Mouse (Mus musculus) ES-Bruce4 (cell line): ENCODE results near the gene Akap5.

Experiments
- CTCF ChIP-seq: IDR thresholded peaks from one replicate; pipeline ENCODE4 v1.8.1; 2011; ENCODE audit warnings: low read depth, low read length
- POLR2A ChIP-seq: IDR thresholded peaks from one replicate; pipeline ENCODE4 v1.8.1; 2011; ENCODE audit warnings: low read length; ENCODE audit not compliant: insufficient read depth

GRCm38 (mm10) chr12:76376649-76377048 is 52.0 kb downstream of the Akap5 start:
- TF ChIP-seq CTCF (peak; percentile 78), POLR2A (no peak)
